Mouse (Mus musculus) lung, embryonic 16.5 days (tissue): ENCODE results near the gene H2-Ke6. TPM values are rescaled to one million over a fixed set of nuclear protein-coding genes. Genes with fewer than 3 reads are reported as not detected.

Experiments
- ATAC-seq: fragments of 200-750 bp; cut with Nextera tagmentation; 2 replicates; pipeline ENCODE4 v1.8.0; 2017; ENCODE audit warnings: low read depth, mild to moderate bottlenecking, moderate library complexity
- H3K27ac ChIP-seq: fragments of 300-500 bp; sonication (generic); 2 replicates; pipeline ENCODE4 v1.5.1; 2014; ENCODE audit warnings: mild to moderate bottlenecking, control low read depth, low read length
- H3K27me3 ChIP-seq: fragments of 300-500 bp; sonication (generic); 2 replicates; pipeline ENCODE4 v1.6.1; 2014; ENCODE audit warnings: low read depth, low read length, mixed read lengths; ENCODE audit not compliant: control insufficient read depth, insufficient read depth
- H3K36me3 ChIP-seq: fragments of 300-500 bp; sonication (generic); 2 replicates; pipeline ENCODE4 v1.6.1; 2014; ENCODE audit warnings: low read length; ENCODE audit not compliant: control insufficient read depth, insufficient read depth
- H3K4me1 ChIP-seq: fragments of 300-500 bp; sonication (generic); replicated peaks from 2 replicates; pipeline ENCODE4 v1.6.1; 2014; ENCODE audit warnings: low read length, mixed read lengths; ENCODE audit not compliant: control insufficient read depth, insufficient read depth
- H3K4me2 ChIP-seq: fragments of 300-500 bp; sonication (generic); 2 replicates; pipeline ENCODE4 v1.6.1; 2014; ENCODE audit warnings: low read depth, low read length, control low read depth
- H3K4me3 ChIP-seq: fragments of 300-500 bp; sonication (generic); 2 replicates; pipeline ENCODE4 v1.5.1; 2014; ENCODE audit warnings: mild to moderate bottlenecking, low read length, control low read depth
- H3K9ac ChIP-seq: fragments of 300-500 bp; sonication (generic); 2 replicates; pipeline ENCODE4 v1.6.1; 2014; ENCODE audit warnings: low read length, control low read depth
- H3K9me3 ChIP-seq: fragments of 300-500 bp; sonication (generic); 2 replicates; pipeline ENCODE4 v1.6.1; 2016; ENCODE audit warnings: low read length; ENCODE audit not compliant: control insufficient read depth
- WGBS: fragments of 180-500 bp; shearing (Covaris S2); extraction: QIAGEN DNeasy Blood & Tissue Kit; methylation state at CpG from one replicate; pipeline ENCODE4 v1.1.7; 2014; 5-methylcytosine and 5-hydroxymethylcytosine counted together
- polyA plus RNA-seq: library from polyadenylated mRNA; unstranded; fragments of >200 nt; fragmentation: Nextera tagmentation; extraction: Ambion mirVana; gene quantifications from 2 replicates; pipeline ENCODE4 v1.2.1, GENCODE M21; 2015

Gene H2-Ke6
- polyA plus RNA-seq, 1 experiment from 2014 or later, result 40.9 TPM

DNA sequence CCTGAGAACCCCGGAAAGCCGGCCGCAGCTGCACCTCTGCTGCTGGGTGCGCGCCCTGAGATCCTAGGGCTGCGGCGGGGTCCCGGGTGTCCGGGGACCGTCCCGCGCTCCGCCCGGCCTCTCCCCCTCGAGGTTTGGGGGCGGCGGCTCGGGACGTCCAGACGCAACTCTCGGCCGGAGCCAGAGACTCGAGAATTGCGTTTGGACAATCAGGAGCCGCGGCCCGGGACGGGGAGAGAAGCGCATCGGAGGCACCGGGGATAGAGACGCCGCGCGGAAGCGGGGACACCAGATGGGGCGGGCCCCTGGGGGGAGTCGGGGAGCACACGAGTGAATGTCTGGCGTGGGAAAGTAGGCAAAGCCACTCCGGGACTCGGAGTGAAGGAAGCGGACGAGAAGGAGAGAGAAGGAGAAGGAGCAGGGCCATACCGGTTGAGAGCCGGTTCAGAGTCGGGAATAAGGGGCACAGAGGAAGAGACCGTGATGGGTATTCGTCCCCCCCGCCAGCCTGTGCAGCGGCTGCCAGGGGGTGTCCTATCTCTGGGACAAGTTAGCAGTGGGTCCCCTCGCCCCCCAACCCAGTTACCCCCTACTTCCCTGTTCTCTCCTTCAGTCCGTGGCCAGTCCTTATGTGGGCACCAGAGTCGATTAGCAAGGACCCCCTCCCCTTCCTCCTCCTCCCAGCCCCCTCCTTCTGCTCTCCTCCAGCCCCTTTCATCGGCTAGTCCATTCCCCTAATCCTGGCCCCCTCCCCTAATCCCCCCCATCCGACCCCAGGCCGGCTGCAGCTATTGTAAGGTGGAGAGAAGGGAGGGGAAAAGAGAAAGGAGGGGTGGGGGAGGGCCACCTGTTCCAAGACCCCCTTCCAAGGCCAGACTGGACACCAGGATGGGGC, 2.8 kb downstream of the H2-Ke6 start:
- H3K27me3 ChIP-seq, result no peaks in the 10 kb centered on the region
- H3K9me3 ChIP-seq, result 0 out of 2 replicates have a peak, but pooled peaks cover 2% of the 10 kb centered on the region
- peaks cover 43% of the 10 kb centered on the region for H3K4me1 ChIP-seq
- peak overlapping the region; percentile 78 for H3K4me2 ChIP-seq
- WGBS, result 1% methylated on average over 57 of the region's 57 CpGs
- peak overlapping the region; percentile 95 for H3K9ac ChIP-seq
- peak; percentile 2; the same call in 1 of the 2 replicates for ATAC-seq
- H3K27ac ChIP-seq, result peak overlapping the region; percentile 91
- peak overlapping the region; percentile 83 for H3K4me3 ChIP-seq
- H3K36me3 ChIP-seq, result peaks cover 34% of the 10 kb centered on the region

DNA sequence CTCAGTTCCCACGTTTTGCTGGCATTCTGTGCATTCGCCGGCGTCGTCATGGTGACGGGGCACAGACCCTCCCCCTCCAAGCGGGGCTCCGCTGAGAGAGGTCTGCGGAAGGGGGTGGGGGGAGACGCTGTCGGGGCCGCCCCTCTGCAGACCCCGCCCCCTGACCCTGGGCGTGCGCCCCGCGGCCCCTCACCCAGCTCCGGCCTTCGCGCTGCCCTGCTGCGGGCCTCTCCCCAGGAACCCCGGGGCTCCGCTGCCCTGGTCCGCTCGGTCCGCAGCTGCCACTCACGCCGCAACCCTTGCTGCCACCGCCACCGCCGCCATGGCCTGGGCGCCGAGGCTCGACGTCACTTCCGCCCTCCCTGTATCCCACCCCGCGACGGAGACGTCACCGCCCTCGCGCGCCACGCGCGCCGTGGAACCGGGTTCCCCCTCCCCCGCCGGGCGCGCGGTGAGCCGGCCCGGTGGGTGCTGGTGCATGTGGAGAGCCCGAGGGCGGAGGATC, 3.5 kb downstream of the H2-Ke6 start, which contains the start of gene Ring1:
Gene Ring1, minus strand, starts transcription at position 364 of the 505 bp plus-strand sequence.
- Histone ChIP-seq H3K36me3 (peaks cover 28% of the 10 kb centered on the region), H3K4me3 (peak within 1 kb of the TSS; percentile 83), H3K4me1 (peaks cover 36% of the 10 kb centered on the region), H3K27ac (peak within 1 kb of the TSS; percentile 91), H3K27me3 (no peaks in the 10 kb centered on the region), H3K4me2 (peak within 1 kb of the TSS; percentile 78), H3K9me3 (peaks cover 6% of the 10 kb centered on the region), H3K9ac (peak within 1 kb of the TSS; percentile 95)
- WGBS, result 0% methylated on average over 38 of the region's 58 CpGs
- ATAC-seq, result peak; percentile 74

DNA sequence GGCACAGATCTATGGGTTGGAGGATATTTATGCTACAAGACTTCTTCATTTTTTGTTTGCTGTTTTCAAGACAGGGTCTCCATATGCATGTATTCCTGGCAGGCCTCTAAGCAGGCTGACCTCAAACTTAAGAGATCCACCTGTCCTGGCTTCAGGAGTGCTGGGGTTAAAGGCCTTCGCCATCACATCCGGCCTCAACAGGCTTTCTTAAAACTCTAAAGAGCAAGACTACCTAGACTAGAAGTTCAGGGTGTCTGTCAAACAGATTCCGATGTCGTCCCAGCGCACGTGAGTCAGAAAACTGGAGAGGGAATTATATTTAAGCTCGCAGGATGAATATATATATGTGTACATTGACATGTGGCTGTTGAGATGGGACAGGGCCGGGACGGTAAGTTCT, 4.2 kb downstream of the H2-Ke6 start:
- Histone ChIP-seq H3K27me3 (no peaks in the 10 kb centered on the region), H3K27ac (no peak overlapping the region), H3K9me3 (peaks cover 10% of the 10 kb centered on the region), H3K9ac (peak overlapping the region; percentile 95), H3K4me2 (peak overlapping the region; percentile 78), H3K4me3 (peak overlapping the region; percentile 83), H3K4me1 (peaks cover 34% of the 10 kb centered on the region), H3K36me3 (peaks cover 21% of the 10 kb centered on the region)
- no peak for ATAC-seq
- WGBS, result 52% methylated on average over 9 of the region's 9 CpGs

DNA sequence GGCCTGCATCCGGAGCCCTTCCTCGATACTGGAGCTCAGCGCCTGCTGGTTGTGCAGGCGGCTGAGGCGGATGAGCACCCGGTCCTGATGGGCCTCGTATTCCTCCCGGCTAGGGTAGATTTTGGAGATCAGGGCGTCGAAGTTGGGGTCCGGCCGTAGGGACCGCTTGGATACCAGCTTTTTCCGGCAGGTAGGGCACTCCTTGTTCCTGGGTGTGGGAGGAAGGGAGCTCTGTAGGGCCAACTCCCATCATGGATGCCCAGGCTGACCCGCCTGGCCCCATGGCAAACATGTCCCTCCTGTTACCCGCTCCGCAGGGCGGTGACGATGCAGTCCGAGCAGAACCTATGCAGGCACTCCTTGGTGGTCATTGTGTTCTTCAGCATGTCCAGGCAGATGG, 4.9 kb downstream of the H2-Ke6 start:
- Histone ChIP-seq H3K4me2 (no peak overlapping the region), H3K27ac (no peak overlapping the region), H3K36me3 (peaks cover 17% of the 10 kb centered on the region), H3K4me3 (no peak overlapping the region), H3K9me3 (peaks cover 10% of the 10 kb centered on the region), H3K4me1 (peaks cover 27% of the 10 kb centered on the region), H3K9ac (no peak overlapping the region), H3K27me3 (no peaks in the 10 kb centered on the region)
- 98% methylated on average over 20 of the region's 20 CpGs for WGBS
- ATAC-seq, result no peak

DNA sequence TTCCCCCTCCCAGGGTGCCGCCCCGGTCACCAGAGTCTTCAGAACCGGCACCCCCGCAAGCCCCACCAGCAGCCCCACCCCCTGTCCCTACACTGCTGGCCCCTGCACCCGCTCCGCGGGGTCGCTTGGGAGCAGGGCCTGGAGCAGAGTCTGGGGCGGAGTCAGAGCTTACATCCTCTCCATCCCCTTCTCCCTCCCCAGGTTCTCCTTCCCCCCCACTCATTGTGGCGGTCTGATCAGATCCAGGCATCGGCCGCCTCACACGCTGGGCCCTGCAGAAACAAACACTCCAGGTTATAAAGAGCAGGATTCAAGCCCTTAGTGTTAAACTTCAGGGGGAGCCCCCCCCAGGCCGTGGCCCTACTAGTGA, 5.5 kb downstream of the H2-Ke6 start:
- peaks cover 26% of the 10 kb centered on the region for H3K4me1 ChIP-seq
- no peak for ATAC-seq
- H3K4me3 ChIP-seq, result no peak overlapping the region
- H3K36me3 ChIP-seq, result peaks cover 17% of the 10 kb centered on the region
- no peak overlapping the region for H3K9ac ChIP-seq
- peaks cover 10% of the 10 kb centered on the region for H3K9me3 ChIP-seq
- no peak overlapping the region for H3K4me2 ChIP-seq
- no peak overlapping the region for H3K27ac ChIP-seq
- 89% methylated on average over 13 of the region's 14 CpGs for WGBS
- no peaks in the 10 kb centered on the region for H3K27me3 ChIP-seq

DNA sequence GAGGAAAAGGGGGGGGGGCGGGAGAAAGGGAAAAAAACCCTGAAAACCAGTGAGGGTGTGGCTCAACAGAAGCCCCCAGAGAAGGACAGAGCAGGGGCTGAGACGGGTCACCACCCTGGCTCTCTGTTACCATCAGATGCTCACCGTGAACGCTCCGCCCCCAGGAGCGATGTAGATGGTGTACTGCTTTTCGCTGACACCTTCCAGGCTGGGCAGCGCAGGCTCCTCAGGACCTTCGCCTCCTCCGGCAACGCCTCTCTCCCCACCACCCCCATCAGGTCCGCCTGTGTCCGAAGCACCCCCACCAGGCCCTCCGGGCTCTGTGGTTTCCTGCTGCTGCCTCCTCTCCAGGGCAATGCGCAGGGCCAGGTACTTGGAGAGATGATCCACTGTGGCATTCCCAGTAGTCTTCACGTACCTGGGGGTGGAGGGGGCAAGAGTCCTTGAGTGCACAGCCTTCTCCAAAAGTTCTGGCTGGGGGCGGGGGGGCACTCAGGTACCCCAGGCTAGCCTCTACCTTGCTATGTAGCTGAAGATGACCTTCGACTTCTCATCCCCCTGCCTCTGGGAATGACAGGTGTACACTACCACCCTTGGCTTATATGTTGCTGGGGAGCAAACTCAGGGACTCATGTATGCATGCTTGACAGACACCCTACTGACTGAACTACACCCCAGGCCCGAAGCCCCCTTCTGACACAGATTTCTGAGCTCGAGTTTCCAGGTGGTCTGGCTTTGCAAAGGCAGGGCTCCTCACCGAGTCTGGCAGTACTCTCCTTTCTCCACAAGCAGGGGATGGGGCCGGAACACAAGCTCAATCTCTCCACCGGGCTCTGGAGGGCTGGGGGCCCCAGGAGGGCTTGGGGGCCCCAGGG, 6.1 kb downstream of the H2-Ke6 start:
- WGBS, result 91% methylated on average over 22 of the region's 23 CpGs
- Histone ChIP-seq H3K36me3 (peaks cover 17% of the 10 kb centered on the region), H3K4me2 (no peak overlapping the region), H3K27me3 (no peaks in the 10 kb centered on the region), H3K9ac (no peak overlapping the region), H3K9me3 (peaks cover 10% of the 10 kb centered on the region), H3K4me1 (peaks cover 19% of the 10 kb centered on the region), H3K4me3 (no peak overlapping the region), H3K27ac (no peak overlapping the region)
- ATAC-seq, result no peak

DNA sequence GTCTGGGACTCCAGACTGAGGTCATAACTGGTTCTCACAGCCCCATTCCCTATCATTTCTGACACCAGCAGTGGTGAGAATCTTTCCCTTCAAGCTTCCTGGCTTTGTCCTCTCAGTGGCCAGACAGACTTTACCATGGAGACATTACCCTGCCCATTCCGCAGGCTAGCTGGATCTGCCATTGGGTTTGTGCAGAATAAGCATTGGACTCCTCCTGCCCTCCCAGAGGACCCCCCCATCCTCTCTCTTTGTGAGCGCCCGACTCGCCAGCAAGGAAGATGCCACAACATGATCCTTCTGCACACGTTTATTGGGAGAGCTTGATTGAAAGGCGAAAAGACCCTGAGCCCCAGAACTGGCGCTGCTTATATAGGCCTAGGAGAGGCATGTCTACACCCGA, 14.4 kb downstream of the H2-Ke6 start:
- ATAC-seq, result no peak
- H3K9ac ChIP-seq, result no peak overlapping the region
- H3K27me3 ChIP-seq, result no peaks in the 10 kb centered on the region
- 94% methylated on average over 8 of the region's 8 CpGs for WGBS
- no peak overlapping the region for H3K27ac ChIP-seq
- H3K9me3 ChIP-seq, result no peaks in the 10 kb centered on the region
- no peak overlapping the region for H3K4me3 ChIP-seq
- no peak overlapping the region for H3K4me2 ChIP-seq
- H3K36me3 ChIP-seq, result no peaks in the 10 kb centered on the region
- H3K4me1 ChIP-seq, result no peaks in the 10 kb centered on the region

DNA sequence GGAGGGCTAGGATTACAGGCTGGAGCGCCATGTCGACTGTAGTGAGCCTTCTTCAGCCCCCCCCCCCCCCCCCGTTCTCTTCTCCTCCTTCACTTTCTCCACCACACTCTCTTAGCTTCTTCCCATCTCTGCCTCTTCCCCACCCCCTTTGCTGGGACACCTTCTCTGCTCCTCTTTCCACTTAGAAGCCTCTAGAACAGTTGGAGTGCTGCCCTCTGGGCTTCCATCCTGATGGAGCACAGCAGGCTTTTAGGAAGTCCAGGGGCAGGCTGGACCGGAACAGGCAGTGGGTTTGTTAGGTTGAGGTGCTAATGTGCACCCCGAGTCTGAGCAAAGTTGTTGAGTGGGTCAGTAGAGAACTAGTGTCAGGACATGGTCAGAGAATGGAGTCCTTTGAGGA, 17.7 kb downstream of the H2-Ke6 start:
- Histone ChIP-seq H3K9me3 (no peaks in the 10 kb centered on the region), H3K9ac (no peak overlapping the region), H3K4me2 (no peak overlapping the region), H3K4me3 (no peak overlapping the region), H3K36me3 (no peaks in the 10 kb centered on the region), H3K27ac (no peak overlapping the region), H3K27me3 (no peaks in the 10 kb centered on the region), H3K4me1 (no peaks in the 10 kb centered on the region)
- ATAC-seq, result no peak
- WGBS, result 76% methylated on average over 3 of the region's 5 CpGs

DNA sequence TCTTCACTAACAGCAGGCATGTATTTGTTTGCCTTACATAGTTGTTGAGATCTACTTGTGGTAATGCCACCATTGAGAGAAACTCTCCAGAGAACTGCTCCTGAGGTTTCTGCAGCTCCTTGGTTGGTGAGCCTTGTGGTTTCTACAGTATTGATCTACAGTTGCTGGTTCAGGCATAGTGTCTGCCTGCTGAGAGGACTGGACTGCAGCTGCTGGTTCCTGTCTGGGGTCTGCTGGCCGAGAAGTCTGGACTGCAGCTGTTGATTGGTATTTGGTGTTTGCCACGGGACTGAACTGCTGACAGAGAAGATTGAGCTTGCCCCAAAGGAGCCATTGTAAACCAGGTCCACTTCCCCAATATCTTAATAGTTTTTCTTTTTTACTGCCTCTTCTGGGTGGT, 21.3 kb downstream of the H2-Ke6 start:
- H3K9ac ChIP-seq, result no peak overlapping the region
- no peak overlapping the region for H3K4me3 ChIP-seq
- H3K9me3 ChIP-seq, result no peaks in the 10 kb centered on the region
- H3K36me3 ChIP-seq, result no peaks in the 10 kb centered on the region
- no peak for ATAC-seq
- H3K27me3 ChIP-seq, result peaks cover under 1% of the 10 kb centered on the region; the same call in 1 of the 2 replicates
- WGBS, result 45% methylated on average over 2 of the region's 2 CpGs
- H3K4me2 ChIP-seq, result no peak overlapping the region
- no peak overlapping the region for H3K27ac ChIP-seq
- no peaks in the 10 kb centered on the region for H3K4me1 ChIP-seq
